Mouse (Mus musculus): ENCODE data around the gene Fgr.

DNA sequence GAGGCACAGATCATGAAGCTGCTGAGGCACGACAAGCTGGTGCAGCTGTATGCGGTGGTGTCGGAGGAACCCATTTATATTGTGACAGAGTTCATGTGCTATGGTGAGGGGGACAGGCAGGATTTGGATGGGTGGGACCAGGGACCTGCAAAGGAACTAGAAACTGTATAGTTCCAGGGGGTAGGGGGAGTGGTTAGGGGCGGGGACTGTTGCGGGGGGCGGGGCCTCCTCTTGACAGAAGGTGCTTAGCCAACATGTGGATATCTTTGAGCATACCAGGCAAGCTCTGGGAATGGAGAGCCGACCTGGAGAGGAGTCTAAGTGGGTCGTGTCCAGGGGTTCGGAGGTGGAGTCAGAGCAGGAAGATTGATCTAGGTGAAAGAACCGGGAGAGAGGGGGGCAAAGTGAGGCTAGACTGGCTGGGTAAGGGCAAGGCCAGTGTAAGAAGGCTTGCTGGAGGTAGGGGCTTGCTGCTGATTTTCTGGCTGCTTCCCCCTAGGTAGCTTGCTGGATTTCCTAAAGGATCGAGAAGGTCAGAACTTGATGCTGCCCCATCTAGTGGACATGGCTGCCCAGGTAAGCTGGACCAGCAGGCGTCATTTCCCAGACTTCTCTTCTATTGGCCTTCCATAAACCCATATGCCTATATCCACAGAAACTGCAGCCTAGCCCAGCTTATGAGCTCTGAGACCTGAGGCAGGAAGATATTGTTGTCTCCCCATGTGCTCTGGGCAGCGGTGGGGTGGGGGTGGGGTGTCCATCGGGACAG lies 23.8 kb downstream of the Fgr start:
- TF ChIP-seq POLR2A (IDR thresholded peaks at IDR 0.05; ENCODE audit: insufficient read depth, low read depth, low read length) (no peak), CTCF (IDR thresholded peaks at IDR 0.05; ENCODE audit: insufficient read depth, low read depth, low read length) (no peak)

Measured in olfactory bulb, adult 2 months (tissue).